Mouse (Mus musculus) erythroblast, adult 5-6 weeks (primary cell): ENCODE results near the gene Slc27a1. TPM values are rescaled to one million over a fixed set of nuclear protein-coding genes. Genes with fewer than 3 reads are reported as not detected.

Experiments
- ATAC-seq: replicated peaks from 2 replicates; pipeline ENCODE4 v1.8.0; 2016; ENCODE audit warnings: moderate number of reproducible peaks, mild to moderate bottlenecking, moderate TSS enrichment, inconsistent platforms; ENCODE audit not compliant: poor library complexity, low FRiP score, severe bottlenecking
- total RNA-seq, 2 experiments: library from RNA; stranded (forward) in 1 of 2; stranded (reverse) in 1 of 2; fragments of 150-400 nt in 1 of 2; fragments of 200-764, 138-1000 nt in 1 of 2; gene quantifications; 2 replicates each; pipeline versions ENCODE4 v1.2.3 to v1.2.4; 2015 to 2017; ENCODE audit warnings: low replicate concordance in 2 of 2

Slc27a1 gene
- total RNA-seq, 2 experiments from 2014 or later, result 0.51 to 1.2 TPM

DNA sequence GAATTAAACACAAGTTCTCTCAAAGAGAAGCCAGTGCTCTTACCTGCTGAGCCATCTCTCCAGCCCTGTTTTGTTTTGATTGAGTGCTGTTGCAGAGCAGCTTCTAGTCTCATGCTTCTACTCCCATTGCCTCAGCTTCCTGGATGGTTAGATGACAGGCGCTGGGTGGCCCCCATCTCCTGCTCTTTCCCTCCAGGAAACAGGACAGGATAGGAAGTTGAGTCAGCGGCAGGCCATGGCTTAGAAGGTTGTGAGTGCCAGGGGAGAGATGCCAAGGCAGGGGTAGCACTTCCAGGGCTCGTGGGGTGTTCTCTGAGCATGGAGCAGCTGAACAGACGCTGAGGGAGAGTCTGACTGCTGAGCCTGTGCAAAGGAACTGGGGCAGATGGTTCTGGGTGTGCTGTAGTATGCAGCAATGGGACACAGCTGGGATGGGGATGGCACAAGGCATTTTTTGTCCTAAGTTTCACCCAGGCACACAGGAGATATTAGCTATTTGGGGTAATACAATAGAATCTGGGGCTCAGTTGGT, 9.2 kb downstream of the Slc27a1 start:
- no peak for ATAC-seq

DNA sequence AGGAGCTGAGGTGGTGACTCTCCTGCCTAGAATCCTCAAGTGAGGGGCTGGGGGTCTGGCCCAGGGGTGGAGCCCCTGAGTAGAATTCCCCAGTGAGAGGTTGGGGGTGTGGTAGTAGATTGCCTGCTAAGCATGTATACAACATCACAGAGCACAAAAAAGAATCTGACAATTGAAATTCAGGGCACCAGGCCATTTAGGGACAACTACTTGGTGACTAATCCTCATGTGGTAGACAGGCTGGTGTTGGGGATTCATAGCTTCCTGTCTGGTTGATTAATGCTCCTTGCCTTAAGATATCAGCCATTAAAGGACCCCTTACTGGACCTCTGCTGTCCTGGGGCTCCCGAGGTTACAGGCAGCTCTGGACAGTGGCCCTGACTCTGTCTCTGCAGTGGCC, 10.3 kb downstream of the Slc27a1 start:
- ATAC-seq, result no peak

- no peak for ATAC-seq
Measured at GRCm38 (mm10) chr8:71579476-71579875, 10.8 kb downstream of the Slc27a1 start.

DNA sequence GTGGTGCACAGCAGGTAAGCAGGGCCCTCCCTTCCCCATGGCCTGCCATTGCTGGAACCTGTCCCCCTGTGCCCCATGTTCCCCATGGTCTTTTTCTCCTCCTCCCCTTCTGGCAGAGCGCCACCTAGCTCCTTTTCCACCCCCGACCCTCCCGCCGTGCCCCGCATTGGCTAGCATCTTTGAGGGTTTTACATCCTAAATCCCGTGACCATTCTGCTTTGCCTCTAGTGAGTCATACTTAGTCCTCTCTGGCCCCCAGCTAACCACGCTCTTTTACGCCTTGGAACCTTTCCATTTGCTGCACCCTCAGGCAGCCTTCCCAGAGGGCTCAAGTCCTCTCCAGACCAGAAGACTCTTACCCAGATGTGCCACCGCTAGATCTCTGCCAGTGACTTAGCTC, 11.5 kb downstream of the Slc27a1 start:
- ATAC-seq, result no peak

DNA sequence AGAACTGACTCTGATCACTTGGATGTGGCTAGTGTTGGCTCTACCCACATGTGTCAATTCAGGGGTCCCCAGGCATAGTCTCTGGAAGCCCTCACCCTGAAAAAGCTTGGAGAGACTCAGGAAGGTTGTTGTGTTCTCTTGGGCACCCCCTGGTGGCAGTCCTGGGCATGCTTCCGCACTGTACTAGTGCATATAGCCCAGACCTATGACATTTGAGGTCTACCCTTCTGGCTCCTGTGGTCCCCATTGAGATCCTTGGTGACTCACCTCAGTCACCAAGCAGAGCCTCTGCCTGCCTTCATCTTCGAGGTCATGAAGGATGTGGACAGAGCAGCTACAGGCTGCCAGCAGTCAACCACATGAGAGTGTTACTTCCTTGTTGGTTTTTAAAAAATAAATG, 18.2 kb downstream of the Slc27a1 start:
- ATAC-seq, result peak; percentile 38

DNA sequence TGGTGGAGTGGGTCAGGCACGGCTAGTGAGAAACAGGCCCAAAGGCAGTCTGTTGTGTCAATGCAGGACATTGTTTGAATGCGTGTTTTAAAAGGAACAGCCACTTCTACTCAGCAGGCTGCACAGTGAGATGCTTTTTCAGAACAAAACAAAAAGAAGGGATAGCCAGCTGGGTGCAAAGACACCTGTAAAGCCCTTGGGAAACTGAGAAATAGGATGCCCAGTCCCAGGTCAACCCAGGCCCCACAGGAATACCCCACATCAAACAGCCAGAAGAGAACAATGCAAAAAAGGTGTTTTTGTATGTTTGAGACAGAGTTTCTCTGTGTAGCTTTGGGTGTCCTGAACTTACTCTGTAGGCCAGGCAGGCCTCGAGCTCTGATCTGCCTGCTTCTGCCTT, 20.1 kb downstream of the Slc27a1 start:
- no peak for ATAC-seq

GRCm38 (mm10) chr8:71591017-71591416, 22.3 kb downstream of the Slc27a1 start:
- ATAC-seq, result no peak

- peak; percentile 85 for ATAC-seq
Measured at GRCm38 (mm10) chr8:71591471-71592373, 23.0 kb downstream of the Slc27a1 start, which contains the start of gene Pgls. TSS of gene Pgls (plus strand) at chr8:71592176.

DNA sequence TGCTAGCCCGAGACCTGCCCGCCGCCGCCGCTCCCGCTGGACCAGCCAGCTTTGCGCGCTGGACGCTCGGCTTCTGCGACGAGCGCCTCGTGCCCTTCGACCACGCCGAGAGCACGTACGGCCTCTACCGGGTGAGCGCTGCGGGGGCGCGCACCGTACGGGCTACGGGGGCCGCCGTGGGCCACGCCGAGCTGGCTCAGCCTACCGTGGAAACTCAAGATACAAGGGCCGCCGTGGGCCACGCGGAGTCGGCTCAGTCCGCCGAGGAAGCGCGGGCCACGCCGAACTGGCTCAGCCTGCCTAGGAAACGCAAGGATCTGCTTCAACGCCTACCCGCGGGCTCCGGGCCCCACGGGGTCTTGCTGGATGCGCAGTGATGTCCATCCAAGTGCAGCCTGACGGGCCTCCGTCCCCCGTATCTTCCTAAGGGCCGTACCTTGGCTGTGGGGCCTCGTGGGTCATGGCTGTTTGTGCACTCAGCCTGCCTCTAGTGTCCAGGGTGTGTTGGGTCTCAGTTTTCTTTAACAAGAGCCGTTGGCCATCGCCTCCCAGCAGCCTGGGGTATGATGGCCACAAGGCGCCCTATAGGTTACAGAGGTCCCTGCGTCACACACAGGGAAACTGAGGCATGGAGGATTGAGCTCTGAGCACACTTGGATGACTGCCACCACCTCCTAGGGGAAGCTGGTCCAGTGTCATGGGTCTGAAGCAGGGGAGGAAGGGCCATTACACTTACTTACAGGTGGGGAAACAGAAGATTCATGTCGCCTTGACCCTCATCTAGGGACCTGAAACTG, 23.9 kb downstream of the Slc27a1 start:
- ATAC-seq, result no peak

DNA sequence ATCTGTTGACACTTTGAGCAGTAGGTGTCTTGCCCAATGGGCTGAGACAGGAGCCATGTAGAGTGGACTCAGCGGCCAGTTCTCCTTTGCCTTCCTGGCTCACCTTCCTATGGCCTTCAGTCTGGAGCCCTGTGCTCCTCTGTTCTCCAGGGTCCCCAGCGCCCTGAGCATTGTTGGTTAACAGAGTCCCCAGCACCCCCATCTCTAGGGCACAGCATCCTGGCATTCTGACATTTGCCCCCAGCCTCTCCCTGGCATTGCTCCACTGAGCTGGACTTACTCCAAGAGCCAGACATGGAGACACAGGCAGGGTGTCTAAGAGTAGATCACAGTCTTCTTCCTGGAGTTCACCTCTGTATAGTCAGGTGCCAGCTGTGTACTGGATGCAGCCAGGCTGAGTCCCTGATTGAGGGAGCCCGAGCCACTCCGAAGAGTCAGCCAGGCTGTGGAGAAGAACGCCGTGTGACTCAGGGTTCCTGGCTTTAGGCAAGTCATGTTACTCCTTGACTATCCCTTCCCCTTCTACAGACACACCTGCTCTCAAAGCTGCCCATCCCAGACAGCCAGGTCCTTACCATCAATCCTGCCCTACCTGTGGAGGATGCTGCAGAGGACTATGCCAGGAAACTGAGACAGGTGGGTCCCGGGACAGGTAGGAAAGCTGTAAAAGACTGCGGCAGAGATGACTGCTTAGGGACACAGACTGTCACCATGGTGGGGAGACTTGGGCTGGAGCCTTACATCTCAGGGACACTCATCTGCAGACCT, 25.1 kb downstream of the Slc27a1 start:
- ATAC-seq, result no peak

- ATAC-seq, result no peak
Measured at GRCm38 (mm10) chr8:71594324-71594722, 25.6 kb downstream of the Slc27a1 start.

- ATAC-seq, result peak; percentile 68
Measured at GRCm38 (mm10) chr8:71595862-71596261, 27.2 kb downstream of the Slc27a1 start.

DNA sequence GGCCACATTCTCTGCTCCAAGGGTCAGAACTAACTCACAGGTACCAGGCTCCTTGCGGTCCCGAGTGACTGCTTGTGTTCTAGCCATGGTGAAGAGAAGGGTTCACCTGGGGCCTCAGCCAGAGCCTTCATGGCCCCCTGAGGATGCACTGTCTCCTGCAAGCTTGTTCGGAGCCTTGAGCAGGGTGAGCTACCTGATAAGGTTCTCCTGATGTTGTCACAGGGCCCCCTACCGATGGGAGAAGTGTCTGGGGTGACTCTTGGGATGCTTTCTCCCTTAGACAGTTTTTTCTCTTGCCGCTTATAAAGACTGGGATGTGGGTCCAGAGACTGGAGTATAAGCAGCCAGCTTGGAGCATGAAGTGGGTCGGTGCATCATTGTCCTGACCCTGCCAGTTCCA, 27.7 kb downstream of the Slc27a1 start:
- no peak for ATAC-seq

GRCm38 (mm10) chr8:71596798-71597197, 28.1 kb downstream of the Slc27a1 start:
- ATAC-seq, result no peak

DNA sequence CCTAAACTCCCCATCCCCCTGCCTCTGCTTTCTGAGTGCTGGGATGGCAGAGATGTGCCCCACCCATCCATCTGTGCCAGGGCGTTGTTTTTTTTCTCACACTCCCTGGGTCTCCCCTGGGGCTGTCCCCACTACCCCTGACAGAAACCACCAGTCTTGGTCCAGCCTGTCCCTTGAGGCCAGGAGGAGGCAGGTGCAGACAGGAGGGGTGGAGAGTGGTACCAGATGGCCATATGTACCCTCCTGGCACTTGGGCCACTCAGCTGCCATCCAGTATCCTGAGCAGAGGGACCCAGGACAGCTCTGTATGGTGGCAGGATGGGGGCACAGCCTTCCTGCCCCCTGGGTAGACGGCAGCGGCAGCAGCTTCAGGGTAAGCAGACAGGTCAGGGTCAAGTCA, 28.8 kb downstream of the Slc27a1 start, which contains the start of gene Fam129c:
Gene Fam129c (plus strand): TSS at position 198 of the 400 bp plus-strand sequence.
- ATAC-seq, result no peak

DNA sequence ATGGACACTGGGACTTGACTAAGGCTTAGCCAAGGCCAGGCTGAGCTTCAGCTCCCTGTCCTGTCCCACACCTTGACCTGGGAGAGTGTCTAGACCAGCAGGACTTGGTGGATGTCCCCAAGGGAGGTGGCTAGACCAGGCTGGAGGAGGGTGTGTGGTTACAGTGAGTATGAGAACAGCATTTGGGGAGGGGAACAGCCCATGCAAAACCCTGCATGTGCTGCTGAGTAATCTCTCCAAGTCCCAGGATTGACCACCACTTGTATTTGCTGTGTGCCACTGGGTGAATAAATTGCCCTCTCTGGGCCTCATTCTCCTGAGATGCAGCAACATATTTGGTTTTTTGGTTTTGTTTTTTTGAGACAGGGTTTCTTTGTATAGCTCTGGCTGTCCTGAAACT, 29.7 kb downstream of the Slc27a1 start:
- no peak for ATAC-seq

DNA sequence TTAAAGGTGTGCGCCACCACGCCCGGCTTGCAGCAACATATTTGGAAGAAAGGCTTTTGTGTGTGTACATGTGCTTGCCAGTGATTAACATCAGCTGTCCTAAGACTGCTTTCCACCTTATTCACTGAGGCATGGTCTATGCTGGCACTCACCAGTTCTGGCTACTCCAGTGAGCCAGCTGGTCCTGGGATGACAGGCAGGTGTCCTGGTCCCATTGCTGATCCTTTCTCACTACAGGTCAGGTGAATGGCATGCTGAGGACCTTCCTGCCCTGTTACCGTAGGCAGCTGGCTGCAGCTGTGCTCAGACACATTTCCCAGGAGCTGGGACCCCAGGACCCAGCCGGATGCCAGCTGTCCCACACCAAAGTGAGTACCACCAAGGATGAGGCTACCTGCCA, 30.2 kb downstream of the Slc27a1 start:
- no peak for ATAC-seq

GRCm38 (mm10) chr8:71601939-71602665, 33.4 kb downstream of the Slc27a1 start:
- no peak for ATAC-seq

DNA sequence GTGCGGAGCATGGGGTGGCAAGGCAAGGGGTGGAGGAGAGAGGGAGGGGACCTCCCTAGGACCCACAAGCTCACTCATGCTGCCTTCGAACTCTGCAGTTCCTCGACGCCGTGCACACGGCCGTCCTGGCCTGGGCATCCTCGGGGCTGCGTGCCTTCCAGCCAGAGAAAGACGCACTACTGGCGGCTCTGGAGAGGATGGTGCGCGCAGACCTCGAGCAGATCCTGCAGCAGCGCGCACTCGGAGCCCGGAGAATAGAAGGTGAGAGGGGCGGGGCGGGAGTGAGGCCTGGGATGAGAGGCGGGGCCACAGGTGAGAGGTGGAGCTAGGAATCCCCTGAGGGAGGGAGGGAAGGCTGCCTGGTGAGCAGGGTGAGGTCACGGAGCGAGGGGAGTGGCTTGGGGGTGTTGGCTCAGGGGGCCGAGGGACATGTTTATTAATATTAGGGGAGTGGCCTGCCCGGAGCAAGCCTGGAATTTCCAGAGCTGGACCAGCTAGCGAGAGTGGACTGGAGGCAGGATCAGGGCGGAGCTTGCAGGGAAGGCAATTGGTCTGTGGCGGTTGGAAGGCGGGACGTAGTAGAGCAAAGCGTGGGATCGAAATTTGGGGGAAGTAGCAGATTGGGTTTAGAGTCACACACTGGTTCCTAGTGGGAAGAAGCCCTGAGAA, 34.1 kb downstream of the Slc27a1 start:
- no peak for ATAC-seq
